Mouse (Mus musculus): Measurements from ENCODE around the gene Tff2. TPM values are rescaled to one million over a fixed set of nuclear protein-coding genes. Genes with fewer than 3 reads are reported as not detected.
A peak's percentile ranks its signal among the peaks of the same experiment; 100 is the strongest.

Tff2 gene
- polyA plus RNA-seq, 1 experiment: 2.8 TPM

DNA sequence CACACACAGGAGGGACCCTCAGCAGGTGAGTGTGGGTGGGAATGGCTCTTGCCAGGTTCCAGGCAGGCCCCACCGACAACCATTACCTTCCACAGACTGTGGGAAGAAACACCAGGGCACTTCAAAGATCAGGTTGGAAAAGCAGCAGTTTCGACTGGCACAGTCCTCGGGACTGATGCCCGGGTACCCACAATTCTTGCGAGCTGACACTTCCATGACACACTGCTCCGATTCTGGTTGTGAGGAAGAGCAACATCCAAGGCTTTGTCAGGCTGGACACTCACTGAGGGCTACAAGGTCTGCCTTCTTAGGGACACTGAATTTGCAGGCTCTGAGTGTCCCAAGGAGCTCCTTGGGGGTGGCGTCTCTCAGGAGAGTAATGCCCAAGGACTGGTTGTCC lies 2.0 kb downstream of the Tff2 start:
- H3K36me3 ChIP-seq (ENCODE audit: control insufficient read depth, insufficient read depth, low read length): no peaks in the 10 kb centered on the region
- H3K4me3 ChIP-seq (ENCODE audit: control insufficient read depth, insufficient read depth, low read length): no peak overlapping the region
- no peak for TF ChIP-seq CTCF (IDR thresholded peaks at IDR 0.05; ENCODE audit: borderline replicate concordance, control insufficient read depth, extremely low read depth, insufficient read depth, low read length, poor library complexity)
- TF ChIP-seq POLR2A (IDR thresholded peaks at IDR 0.05; ENCODE audit: control insufficient read depth, extremely low read depth, insufficient read depth, low read length, poor library complexity): no peak
- no peaks in the 10 kb centered on the region for H3K4me1 ChIP-seq (replicated peaks; ENCODE audit: control insufficient read depth, insufficient read depth, low read length)
- WGBS: 98% methylated on average over 7 of the region's 7 CpGs
- no peaks in the 10 kb centered on the region for H3K27me3 ChIP-seq (ENCODE audit: control insufficient read depth, insufficient read depth, low read length)
- no peak for DNase-seq
- H3K27ac ChIP-seq (ENCODE audit: control insufficient read depth, insufficient read depth, low read length): no peak overlapping the region

DNA sequence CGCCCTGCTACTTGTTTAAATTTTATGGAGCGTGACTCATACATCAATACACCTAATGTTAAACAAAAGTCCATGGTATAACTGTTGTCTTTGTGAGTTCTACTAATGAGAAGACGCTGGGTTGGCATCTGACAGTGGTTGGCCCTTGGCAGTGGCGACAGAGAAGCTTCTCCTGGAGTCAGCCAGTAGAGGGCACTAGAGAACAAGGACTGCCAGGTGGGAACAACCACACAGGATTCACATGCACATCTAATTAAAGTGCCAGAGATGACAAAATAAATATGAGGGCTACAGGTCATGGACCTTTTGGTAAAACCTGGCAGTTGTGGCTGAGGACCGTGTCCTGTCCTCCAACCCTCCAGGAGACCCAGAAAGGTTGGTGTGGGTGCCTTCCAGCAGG lies 5.7 kb downstream of the Tff2 start:
- 36% methylated on average over 5 of the region's 5 CpGs for WGBS
- no peak overlapping the region for H3K4me3 ChIP-seq (ENCODE audit: control insufficient read depth, insufficient read depth, low read length)
- peaks cover 9% of the 10 kb centered on the region for H3K4me1 ChIP-seq (replicated peaks; ENCODE audit: control insufficient read depth, insufficient read depth, low read length)
- no peaks in the 10 kb centered on the region for H3K27me3 ChIP-seq (ENCODE audit: control insufficient read depth, insufficient read depth, low read length)
- DNase-seq: peak; percentile 78
- H3K36me3 ChIP-seq (ENCODE audit: control insufficient read depth, insufficient read depth, low read length): no peaks in the 10 kb centered on the region
- peak; percentile 71; the same call in 1 of the 2 replicates for TF ChIP-seq CTCF (IDR thresholded peaks at IDR 0.05; ENCODE audit: borderline replicate concordance, control insufficient read depth, extremely low read depth, insufficient read depth, low read length, poor library complexity)
- no peak for TF ChIP-seq POLR2A (IDR thresholded peaks at IDR 0.05; ENCODE audit: control insufficient read depth, extremely low read depth, insufficient read depth, low read length, poor library complexity)
- no peak overlapping the region for H3K27ac ChIP-seq (ENCODE audit: control insufficient read depth, insufficient read depth, low read length)

DNA sequence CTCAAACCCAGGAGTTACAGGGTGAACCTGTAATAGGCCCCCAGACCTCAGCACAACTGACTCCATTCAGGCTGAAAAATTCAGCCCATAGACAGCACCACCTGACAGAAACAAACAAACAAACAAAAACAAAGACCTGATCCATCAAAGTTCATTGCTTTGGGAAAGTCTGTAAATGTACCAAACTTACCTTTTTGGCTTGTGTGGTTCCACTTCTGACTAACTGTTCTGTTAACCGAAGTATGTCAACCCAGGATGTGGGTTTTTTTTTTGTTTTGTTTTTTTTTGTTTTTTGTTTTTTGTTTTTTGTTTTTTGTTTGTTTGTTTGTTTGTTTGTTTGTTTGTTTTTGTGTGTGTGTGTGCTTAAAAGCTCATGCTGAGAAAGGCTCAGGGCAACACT lies 7.3 kb downstream of the Tff2 start:
- Histone ChIP-seq H3K36me3 (ENCODE audit: control insufficient read depth, insufficient read depth, low read length) (no peaks in the 10 kb centered on the region), H3K4me3 (ENCODE audit: control insufficient read depth, insufficient read depth, low read length) (no peak overlapping the region), H3K4me1 (replicated peaks; ENCODE audit: control insufficient read depth, insufficient read depth, low read length) (peaks cover 9% of the 10 kb centered on the region), H3K27ac (ENCODE audit: control insufficient read depth, insufficient read depth, low read length) (peak overlapping the region; percentile 21; the same call in 1 of the 2 replicates), H3K27me3 (ENCODE audit: control insufficient read depth, insufficient read depth, low read length) (no peaks in the 10 kb centered on the region)
- DNase-seq: no peak
- 12% methylated on average over 1 of the region's 1 CpGs for WGBS
- TF ChIP-seq POLR2A (IDR thresholded peaks at IDR 0.05; ENCODE audit: control insufficient read depth, extremely low read depth, insufficient read depth, low read length, poor library complexity) (no peak), CTCF (IDR thresholded peaks at IDR 0.05; ENCODE audit: borderline replicate concordance, control insufficient read depth, extremely low read depth, insufficient read depth, low read length, poor library complexity) (no peak)

DNA sequence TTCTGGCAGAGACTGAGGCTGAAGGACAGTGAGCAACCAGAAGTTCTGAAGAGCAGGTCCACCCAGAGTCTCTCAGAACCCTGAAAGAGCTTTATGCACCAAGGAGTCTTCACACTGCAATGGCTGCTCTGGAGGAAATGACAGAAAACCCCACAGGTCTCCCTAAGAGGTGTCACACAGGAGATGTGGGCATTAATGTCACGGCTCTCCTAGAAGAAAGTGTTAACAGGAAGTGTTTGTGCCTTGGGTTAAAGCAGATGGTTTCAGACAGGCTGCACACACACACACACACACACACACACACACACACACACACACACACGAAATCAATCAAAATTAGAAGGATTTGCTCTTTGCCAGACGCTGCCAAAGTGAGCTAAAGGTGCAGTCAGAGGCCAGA lies 7.8 kb downstream of the Tff2 start:
- H3K36me3 ChIP-seq (ENCODE audit: control insufficient read depth, insufficient read depth, low read length): no peaks in the 10 kb centered on the region
- 11% methylated on average over 3 of the region's 3 CpGs for WGBS
- H3K4me1 ChIP-seq (replicated peaks; ENCODE audit: control insufficient read depth, insufficient read depth, low read length): peaks cover 9% of the 10 kb centered on the region
- H3K27ac ChIP-seq (ENCODE audit: control insufficient read depth, insufficient read depth, low read length): no peak overlapping the region
- no peak overlapping the region for H3K4me3 ChIP-seq (ENCODE audit: control insufficient read depth, insufficient read depth, low read length)
- DNase-seq: no peak
- TF ChIP-seq POLR2A (IDR thresholded peaks at IDR 0.05; ENCODE audit: control insufficient read depth, extremely low read depth, insufficient read depth, low read length, poor library complexity) (no peak), CTCF (IDR thresholded peaks at IDR 0.05; ENCODE audit: borderline replicate concordance, control insufficient read depth, extremely low read depth, insufficient read depth, low read length, poor library complexity) (no peak)
- H3K27me3 ChIP-seq (ENCODE audit: control insufficient read depth, insufficient read depth, low read length): no peaks in the 10 kb centered on the region

DNA sequence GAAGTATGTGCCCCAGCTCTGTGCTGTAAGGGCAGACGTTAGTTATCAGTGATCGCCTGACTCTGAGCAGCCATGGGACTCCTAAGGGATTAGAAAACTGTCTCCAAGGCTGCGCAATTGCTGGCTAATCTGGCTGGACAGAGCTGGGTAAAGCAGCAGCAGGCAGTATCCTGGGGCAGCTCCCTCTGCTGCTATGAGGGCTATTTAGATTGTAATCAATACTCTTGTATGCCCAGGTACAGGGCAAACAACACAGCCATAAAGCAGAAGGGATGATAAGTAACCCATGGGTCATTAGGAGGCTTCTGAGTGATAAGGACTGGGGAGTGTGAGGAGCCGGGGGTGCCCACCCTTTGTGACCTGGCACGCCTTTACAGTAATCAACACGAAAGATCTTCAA lies 9.2 kb downstream of the Tff2 start:
- Histone ChIP-seq H3K4me1 (replicated peaks; ENCODE audit: control insufficient read depth, insufficient read depth, low read length) (peaks cover 9% of the 10 kb centered on the region), H3K27ac (ENCODE audit: control insufficient read depth, insufficient read depth, low read length) (no peak overlapping the region), H3K4me3 (ENCODE audit: control insufficient read depth, insufficient read depth, low read length) (no peak overlapping the region), H3K36me3 (ENCODE audit: control insufficient read depth, insufficient read depth, low read length) (no peaks in the 10 kb centered on the region), H3K27me3 (ENCODE audit: control insufficient read depth, insufficient read depth, low read length) (no peaks in the 10 kb centered on the region)
- TF ChIP-seq POLR2A (IDR thresholded peaks at IDR 0.05; ENCODE audit: control insufficient read depth, extremely low read depth, insufficient read depth, low read length, poor library complexity) (no peak), CTCF (IDR thresholded peaks at IDR 0.05; ENCODE audit: borderline replicate concordance, control insufficient read depth, extremely low read depth, insufficient read depth, low read length, poor library complexity) (no peak)
- no peak for DNase-seq
- 97% methylated on average over 6 of the region's 6 CpGs for WGBS

DNA sequence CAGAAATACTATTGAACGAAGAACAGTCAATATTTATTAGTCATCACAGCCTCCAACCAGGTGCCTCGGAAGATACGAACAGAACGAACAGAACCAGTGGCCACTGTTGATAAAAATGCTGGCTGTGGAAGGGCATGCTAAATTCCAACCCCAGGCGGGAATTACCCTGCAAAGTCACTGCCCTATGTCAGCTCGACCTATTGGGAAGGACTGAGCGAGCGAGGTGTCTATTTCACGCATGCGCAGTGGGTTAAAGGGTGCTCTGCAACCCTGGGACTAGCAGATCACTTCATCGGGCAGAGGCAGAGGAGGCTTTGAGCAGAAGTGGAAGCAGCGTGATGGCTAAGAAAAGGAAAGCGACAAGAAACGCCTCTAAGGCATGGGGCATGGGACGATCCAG lies 10.3 kb downstream of the Tff2 start:
- Histone ChIP-seq H3K4me3 (ENCODE audit: control insufficient read depth, insufficient read depth, low read length) (no peak overlapping the region), H3K27ac (ENCODE audit: control insufficient read depth, insufficient read depth, low read length) (no peak overlapping the region), H3K36me3 (ENCODE audit: control insufficient read depth, insufficient read depth, low read length) (no peaks in the 10 kb centered on the region), H3K4me1 (replicated peaks; ENCODE audit: control insufficient read depth, insufficient read depth, low read length) (peaks cover 9% of the 10 kb centered on the region), H3K27me3 (ENCODE audit: control insufficient read depth, insufficient read depth, low read length) (no peaks in the 10 kb centered on the region)
- DNase-seq: no peak
- 66% methylated on average over 15 of the region's 15 CpGs for WGBS
- no peak for TF ChIP-seq CTCF (IDR thresholded peaks at IDR 0.05; ENCODE audit: borderline replicate concordance, control insufficient read depth, extremely low read depth, insufficient read depth, low read length, poor library complexity)
- TF ChIP-seq POLR2A (IDR thresholded peaks at IDR 0.05; ENCODE audit: control insufficient read depth, extremely low read depth, insufficient read depth, low read length, poor library complexity): no peak

DNA sequence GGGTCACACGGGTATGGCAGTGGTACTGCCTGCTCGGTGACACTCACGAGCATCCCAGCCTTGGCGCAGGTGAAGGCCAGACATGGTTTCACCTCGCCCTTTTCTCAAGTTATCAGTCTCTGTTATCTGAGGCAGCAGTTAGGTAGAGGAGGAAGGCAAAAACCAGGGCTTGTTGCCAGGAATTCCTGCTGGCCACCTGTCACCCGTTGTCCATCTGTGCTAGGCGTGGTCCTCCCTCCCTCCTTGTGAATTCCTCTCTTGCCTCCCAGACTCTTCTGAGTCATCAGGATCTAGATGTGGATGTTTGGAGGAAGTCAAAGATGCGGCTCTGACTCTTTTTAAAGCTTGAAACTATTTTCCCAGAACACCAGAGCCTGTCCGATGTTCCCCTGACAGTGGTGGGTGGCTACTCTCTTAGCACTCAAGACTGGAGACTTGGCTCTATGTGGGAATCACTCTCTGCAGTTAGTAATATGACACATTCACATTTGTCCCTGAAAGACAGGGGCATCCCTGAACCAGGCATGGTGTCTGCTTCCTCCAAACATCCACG lies 12.7 kb downstream of the Tff2 start:
- Histone ChIP-seq H3K27me3 (ENCODE audit: control insufficient read depth, insufficient read depth, low read length) (no peaks in the 10 kb centered on the region), H3K36me3 (ENCODE audit: control insufficient read depth, insufficient read depth, low read length) (no peaks in the 10 kb centered on the region), H3K27ac (ENCODE audit: control insufficient read depth, insufficient read depth, low read length) (no peak overlapping the region), H3K4me1 (replicated peaks; ENCODE audit: control insufficient read depth, insufficient read depth, low read length) (peaks cover 5% of the 10 kb centered on the region), H3K4me3 (ENCODE audit: control insufficient read depth, insufficient read depth, low read length) (no peak overlapping the region)
- DNase-seq: no peak
- TF ChIP-seq POLR2A (IDR thresholded peaks at IDR 0.05; ENCODE audit: control insufficient read depth, extremely low read depth, insufficient read depth, low read length, poor library complexity): no peak
- no peak for TF ChIP-seq CTCF (IDR thresholded peaks at IDR 0.05; ENCODE audit: borderline replicate concordance, control insufficient read depth, extremely low read depth, insufficient read depth, low read length, poor library complexity)
- WGBS: 94% methylated on average over 10 of the region's 10 CpGs

Measured in thymus, adult 2 months (tissue).